Comparison of ENCODE assay signal across 8 mouse cellular contexts in the genomic region with DNA sequence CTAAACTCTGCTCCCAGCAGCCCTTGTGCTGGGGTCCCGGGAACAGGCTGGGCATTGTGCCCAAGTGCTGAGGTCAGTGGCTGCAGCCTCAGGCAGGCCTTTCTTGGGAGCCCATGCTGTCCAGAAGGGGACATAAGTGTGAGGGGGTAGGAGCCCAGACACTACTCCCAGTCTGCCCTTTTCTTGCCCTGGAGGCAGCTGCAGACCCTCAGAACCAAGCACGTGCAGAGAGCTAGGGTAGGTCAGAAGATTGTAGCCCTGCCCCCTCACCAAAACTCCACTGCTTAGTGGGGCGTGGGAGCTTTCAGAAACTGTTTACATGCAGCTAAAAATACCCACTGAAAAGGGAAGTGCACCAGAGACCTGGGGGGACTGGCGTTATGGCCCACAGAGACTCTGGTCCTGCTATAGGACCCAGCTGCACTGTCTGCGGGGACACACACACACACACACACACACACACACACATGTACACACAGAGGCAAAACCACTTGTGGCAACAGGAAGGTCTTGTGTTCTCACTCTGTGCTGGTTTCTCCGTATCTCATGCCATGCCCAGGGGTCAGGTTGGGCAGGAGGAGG. TPM values are rescaled to one million over a fixed set of nuclear protein-coding genes. Genes with fewer than 3 reads are reported as not detected.
DNase-seq lines count a peak whose midpoint lies in the region; ATAC-seq and TF ChIP-seq lines count a peak whose summit lies in the region.

No protein-coding gene starts in this region.

- H3K27me3 ChIP-seq in intestine, postnatal 0 days (replicated peaks; ENCODE audit: control insufficient read depth, insufficient read depth, low read length): no peaks in the 10 kb centered on the region

- no peak for DNase-seq in left cerebral cortex, adult 2 months (ENCODE audit: extremely low spot score in 1 of 2, low spot score in 2 of 2)
- DNase-seq in left cerebral cortex, adult 9 months (ENCODE audit: low spot score in 2 of 2): no peak
- peak; percentile 75 for DNase-seq in adrenal gland, postnatal 10 days
- DNase-seq in lung, adult 18-20 months: peak; percentile 67 to 79
- peak; percentile 39 to 72 for DNase-seq in spleen, postnatal 10 days (ENCODE audit: low spot score in 2 of 2)
- DNase-seq in cerebellum, adult 9-10 months: no peak

- H3K9me3 ChIP-seq in intestine, postnatal 0 days (ENCODE audit: control insufficient read depth): no peaks in the 10 kb centered on the region

- peaks cover 39% of the 10 kb centered on the region for H3K4me1 ChIP-seq in intestine, postnatal 0 days (replicated peaks; ENCODE audit: control insufficient read depth, insufficient read depth, low read length)

- intact Hi-C loops in left cerebral cortex, adult 2 months (cut with DNase I): no loop called here

- WGBS in intestine, postnatal 0 days: 11% methylated on average over 6 of the region's 6 CpGs

- no peak overlapping the region for H3K4me3 ChIP-seq in left cerebral cortex, adult 2 months
- no peak overlapping the region for H3K4me3 ChIP-seq in intestine, postnatal 0 days (ENCODE audit: low read depth, low read length)

- no peak for TF ChIP-seq CTCF in left cerebral cortex, adult 2 months (IDR thresholded peaks at IDR 0.05)
- TF ChIP-seq CTCF in intestine, postnatal 0 days (IDR thresholded peaks at IDR 0.05; ENCODE audit: low read depth): no peak

- H3K4me2 ChIP-seq in intestine, postnatal 0 days (replicated peaks; ENCODE audit: low read depth): peak overlapping the region; percentile 63

- H3K9ac ChIP-seq in intestine, postnatal 0 days (ENCODE audit: low read depth, low read length): no peak overlapping the region; the same call in 1 of the 2 replicates

- peak overlapping the region; percentile 63 for H3K27ac ChIP-seq in left cerebral cortex, adult 2 months
- peak overlapping the region; percentile 68 for H3K27ac ChIP-seq in intestine, postnatal 0 days (ENCODE audit: low read depth, low read length)

- peak; percentile 63 for ATAC-seq in granulocyte monocyte progenitor cell, adult 5-6 weeks (replicated peaks; ENCODE audit: poor library complexity, severe bottlenecking)
- ATAC-seq in intestine, postnatal 0 days: 0 out of 2 replicates have a peak, but pooled peaks have one; percentile 10

- peaks cover 5% of the 10 kb centered on the region; the same call in 1 of the 2 replicates for H3K36me3 ChIP-seq in intestine, postnatal 0 days (ENCODE audit: control insufficient read depth, insufficient read depth)

RNA-seq across cellular contexts. Expression of a gene that starts 15.6 kb away (rescaled TPM):
- total RNA-seq in left cerebral cortex, adult 2 months (2021): 10 to 100 TPM; 32.9 to 39.6 TPM
- total RNA-seq in adrenal gland, postnatal 10 days (2021): 10 to 100 TPM; 61.5 to 63.7 TPM
- 86.9 and 92.3 TPM in 2 replicates for total RNA-seq in granulocyte monocyte progenitor cell, adult 5-6 weeks (2014; fragmentation: Nextera tagmentation)
- total RNA-seq in granulocyte monocyte progenitor cell, adult 5-6 weeks (2017): 83.8 and 113 TPM in 2 replicates
- polyA plus RNA-seq in intestine, postnatal 0 days (2015; fragmentation: Nextera tagmentation; extraction: Ambion mirVana): 18.7 and 21.9 TPM in 2 replicates

RNA-seq across cellular contexts. Expression of a gene that starts 17.3 kb away (rescaled TPM):
- not detected for total RNA-seq in left cerebral cortex, adult 2 months (2021)
- total RNA-seq in adrenal gland, postnatal 10 days (2021): not detected
- total RNA-seq in granulocyte monocyte progenitor cell, adult 5-6 weeks (2014; fragmentation: Nextera tagmentation): not detected in 2 replicates
- not detected in 2 replicates for total RNA-seq in granulocyte monocyte progenitor cell, adult 5-6 weeks (2017)
- not detected in 2 replicates for polyA plus RNA-seq in intestine, postnatal 0 days (2015; fragmentation: Nextera tagmentation; extraction: Ambion mirVana)

RNA-seq across cellular contexts. Expression of a gene that starts 31.8 kb away (rescaled TPM):
- total RNA-seq in left cerebral cortex, adult 2 months (2021): 1 to 10 TPM; 9.1 to 9.6 TPM
- total RNA-seq in adrenal gland, postnatal 10 days (2021): not detected
- not detected in 2 replicates for total RNA-seq in granulocyte monocyte progenitor cell, adult 5-6 weeks (2014; fragmentation: Nextera tagmentation)
- total RNA-seq in granulocyte monocyte progenitor cell, adult 5-6 weeks (2017): not detected in 2 replicates
- not detected in 2 replicates for polyA plus RNA-seq in intestine, postnatal 0 days (2015; fragmentation: Nextera tagmentation; extraction: Ambion mirVana)

RNA-seq across cellular contexts. Expression of a gene that starts 45.7 kb away (rescaled TPM):
- total RNA-seq in left cerebral cortex, adult 2 months (2021): not detected
- total RNA-seq in adrenal gland, postnatal 10 days (2021): 10 to 100 TPM; 14.5 to 36.5 TPM
- not detected in 2 replicates for total RNA-seq in granulocyte monocyte progenitor cell, adult 5-6 weeks (2014; fragmentation: Nextera tagmentation)
- total RNA-seq in granulocyte monocyte progenitor cell, adult 5-6 weeks (2017): not detected in 2 replicates
- polyA plus RNA-seq in intestine, postnatal 0 days (2015; fragmentation: Nextera tagmentation; extraction: Ambion mirVana): not detected in 2 replicates

RNA-seq across cellular contexts. Expression of a gene that starts 48.6 kb away (rescaled TPM):
- total RNA-seq in left cerebral cortex, adult 2 months (2021): 10 to 100 TPM; 36.3 to 37.1 TPM
- 10 to 100 TPM in 1 of 2 experiments, 1 to 10 TPM in 1; 9.2 to 17.0 TPM for total RNA-seq in adrenal gland, postnatal 10 days (2021)
- 9.9 and 12.9 TPM in 2 replicates for total RNA-seq in granulocyte monocyte progenitor cell, adult 5-6 weeks (2014; fragmentation: Nextera tagmentation)
- 3.1 and 6.0 TPM in 2 replicates for total RNA-seq in granulocyte monocyte progenitor cell, adult 5-6 weeks (2017)
- 8.3 and 10.3 TPM in 2 replicates for polyA plus RNA-seq in intestine, postnatal 0 days (2015; fragmentation: Nextera tagmentation; extraction: Ambion mirVana)

Comparison
In these comparisons a context has a peak if more than half of its experiments do, and no peak if none do; other contexts are left out.
1. DNase-seq: peak in adrenal gland, postnatal 10 days (single experiment), lung, adult 18-20 months (2 of 2) and spleen, postnatal 10 days (2 of 2); none in left cerebral cortex, adult 2 months (0 of 2), left cerebral cortex, adult 9 months (0 of 2) and cerebellum, adult 9-10 months (single experiment).
2. RNA of a gene that starts 31.8 kb away (total RNA-seq): 9.1 to 9.6 TPM in left cerebral cortex, adult 2 months; not detected in adrenal gland, postnatal 10 days and not detected in granulocyte monocyte progenitor cell, adult 5-6 weeks; every median in the first group is over 4 times any median in the second.